9 mouse cellular contexts compared by ENCODE assay signal in genomic region chr4:141049476-141049835, GRCm38 (mm10). TPM values are rescaled to one million over a fixed set of nuclear protein-coding genes. Genes with fewer than 3 reads are reported as not detected.
DNase-seq lines count a peak whose midpoint lies in the region; ATAC-seq and TF ChIP-seq lines count a peak whose summit lies in the region.
"Had no signal": no experiment of that assay in that cellular context is flagged by ENCODE, and none has a peak within 500 bp of the region (broad histone marks: within the 10 kb centered on the region; RNA-seq: fewer than 3 reads in every experiment).

No protein-coding gene starts in this region.

- ATAC-seq in hindbrain, embryonic 13.5 days (ENCODE audit: low FRiP score): peak; percentile 43; the same call in 1 of the 2 replicates

- peak overlapping the region; percentile 40 for H3K4me2 ChIP-seq in hindbrain, embryonic 13.5 days
- H3K4me2 ChIP-seq: heart, embryonic 15.5 days had no signal

- H3K9me3 ChIP-seq in hindbrain, embryonic 13.5 days: no peaks in the 10 kb centered on the region
- no peaks in the 10 kb centered on the region for H3K9me3 ChIP-seq in heart, embryonic 10.5 days
- H3K9me3 ChIP-seq: heart, embryonic 15.5 days had no signal

- WGBS in hindbrain, embryonic 13.5 days: 12% methylated on average over 4 of the region's 4 CpGs
- WGBS in heart, embryonic 10.5 days: 57% methylated on average over 4 of the region's 4 CpGs

- H3K27ac ChIP-seq in left cerebral cortex, adult 2 months: peak overlapping the region; percentile 36; the same call in 1 of the 2 replicates
- peak overlapping the region; percentile 97 for H3K27ac ChIP-seq in hindbrain, embryonic 13.5 days
- H3K27ac ChIP-seq in heart, embryonic 10.5 days: no peak overlapping the region
- H3K27ac ChIP-seq: heart, embryonic 15.5 days had no signal

- no peak overlapping the region for H3K4me3 ChIP-seq in left cerebral cortex, adult 2 months
- peak overlapping the region; percentile 7; the same call in 1 of the 2 replicates for H3K4me3 ChIP-seq in hindbrain, embryonic 13.5 days
- no peak overlapping the region for H3K4me3 ChIP-seq in heart, embryonic 10.5 days
- H3K4me3 ChIP-seq: heart, embryonic 15.5 days had no signal

- peaks cover 15% of the 10 kb centered on the region for H3K36me3 ChIP-seq in hindbrain, embryonic 13.5 days
- H3K36me3 ChIP-seq in heart, embryonic 10.5 days: peaks cover 42% of the 10 kb centered on the region
- H3K36me3 ChIP-seq: heart, embryonic 15.5 days had no signal

- peaks cover 81% of the 10 kb centered on the region for H3K4me1 ChIP-seq in hindbrain, embryonic 13.5 days (replicated peaks)
- peaks cover 40% of the 10 kb centered on the region for H3K4me1 ChIP-seq in heart, embryonic 10.5 days

- H3K9ac ChIP-seq in hindbrain, embryonic 13.5 days: peak overlapping the region; percentile 70
- H3K9ac ChIP-seq: heart, embryonic 15.5 days had no signal

- intact Hi-C loops in left cerebral cortex, adult 2 months (cut with DNase I): no loop called here
- intact Hi-C loops in left cerebral cortex, postnatal 4 days (cut with DNase I): no loop called here

- DNase-seq in left cerebral cortex, adult 2 months (ENCODE audit: extremely low spot score in 1 of 2, low spot score in 2 of 2): peak in 1 of 2 experiments; percentile 60
- DNase-seq in left cerebral cortex, adult 8-10 months (ENCODE audit: low spot score in 2 of 2): no peak
- peak; percentile 49 for DNase-seq in left cerebral cortex, postnatal 4 days
- DNase-seq in right cerebral cortex, postnatal 14 days: peak; percentile 55
- no peak for DNase-seq in heart, embryonic 10.5 days (ENCODE audit: low spot score)
- DNase-seq in natural killer cell, adult 2 months (ENCODE audit: low spot score in 2 of 2): no peak
- no peak for DNase-seq in adrenal gland, postnatal 36 days

- H3K27me3 ChIP-seq in hindbrain, embryonic 13.5 days: no peaks in the 10 kb centered on the region
- no peaks in the 10 kb centered on the region for H3K27me3 ChIP-seq in heart, embryonic 10.5 days (ENCODE audit: insufficient read depth, poor library complexity, severe bottlenecking)
- H3K27me3 ChIP-seq: heart, embryonic 15.5 days had no signal

- no peak for TF ChIP-seq CTCF in left cerebral cortex, adult 2 months (IDR thresholded peaks at IDR 0.05)

RNA-seq across cellular contexts. Expression of gene Crocc, which starts 10.9 kb away (rescaled TPM):
- total RNA-seq in left cerebral cortex, adult 2 months (2021): 10 to 100 TPM; 68.1 to 71.3 TPM
- 10 to 100 TPM; 44.2 to 69.2 (median 54.3) TPM for total RNA-seq in left cerebral cortex, adult 8-10 months (2022)
- 6.0 and 6.2 TPM in 2 replicates for polyA plus RNA-seq in hindbrain, embryonic 13.5 days (2015; fragmentation: Nextera tagmentation; extraction: Ambion mirVana)
- 10 to 100 TPM; 36.7 to 37.2 TPM for total RNA-seq in left cerebral cortex, postnatal 4 days (2021)
- polyA plus RNA-seq in heart, embryonic 10.5 days (2016; fragmentation: Nextera tagmentation; extraction: Ambion mirVana): 4.7 and 6.4 TPM in 2 replicates
- total RNA-seq in adrenal gland, postnatal 36 days (2021): 1 to 10 TPM; 5.5 to 5.8 TPM

RNA-seq across cellular contexts. Expression of gene Necap2, which starts 28.7 kb away (rescaled TPM):
- 10 to 100 TPM; 44.9 to 45.9 TPM for total RNA-seq in left cerebral cortex, adult 2 months (2021)
- 10 to 100 TPM; 37.3 to 59.5 (median 44.3) TPM for total RNA-seq in left cerebral cortex, adult 8-10 months (2022)
- polyA plus RNA-seq in hindbrain, embryonic 13.5 days (2015; fragmentation: Nextera tagmentation; extraction: Ambion mirVana): 52.6 and 57.3 TPM in 2 replicates
- total RNA-seq in left cerebral cortex, postnatal 4 days (2021): 10 to 100 TPM; 36.6 to 41.4 TPM
- 41.9 and 53.4 TPM in 2 replicates for polyA plus RNA-seq in heart, embryonic 10.5 days (2016; fragmentation: Nextera tagmentation; extraction: Ambion mirVana)
- total RNA-seq in adrenal gland, postnatal 36 days (2021): 10 to 100 TPM; 61.4 to 61.9 TPM

RNA-seq across cellular contexts. Expression of gene Spata21, which starts 38.7 kb away (rescaled TPM):
- total RNA-seq in left cerebral cortex, adult 2 months (2021): under 1 TPM; 0.26 to 0.61 TPM
- total RNA-seq in left cerebral cortex, adult 8-10 months (2022): under 1 TPM; 0.24 to 0.30 (median 0.29) TPM
- polyA plus RNA-seq in hindbrain, embryonic 13.5 days (2015; fragmentation: Nextera tagmentation; extraction: Ambion mirVana): 0.17 and 0.40 TPM in 2 replicates
- under 1 TPM in 1 of 2 experiments, not detected in 1; 0.40 TPM for total RNA-seq in left cerebral cortex, postnatal 4 days (2021)
- polyA plus RNA-seq in heart, embryonic 10.5 days (2016; fragmentation: Nextera tagmentation; extraction: Ambion mirVana): 0.05 TPM in 1 of 2 replicates, not detected in the other
- not detected for total RNA-seq in adrenal gland, postnatal 36 days (2021)

RNA-seq across cellular contexts. Expression of gene Mfap2, which starts 39.2 kb away (rescaled TPM):
- 1 to 10 TPM; 4.8 to 4.9 TPM for total RNA-seq in left cerebral cortex, adult 2 months (2021)
- 1 to 10 TPM; 1.8 to 5.2 (median 3.3) TPM for total RNA-seq in left cerebral cortex, adult 8-10 months (2022)
- 198 and 227 TPM in 2 replicates for polyA plus RNA-seq in hindbrain, embryonic 13.5 days (2015; fragmentation: Nextera tagmentation; extraction: Ambion mirVana)
- total RNA-seq in left cerebral cortex, postnatal 4 days (2021): 10 to 100 TPM; 37.0 to 39.0 TPM
- polyA plus RNA-seq in heart, embryonic 10.5 days (2016; fragmentation: Nextera tagmentation; extraction: Ambion mirVana): 159 and 233 TPM in 2 replicates
- 10 to 100 TPM in 1 of 2 experiments, 1 to 10 TPM in 1; 8.4 to 10.5 TPM for total RNA-seq in adrenal gland, postnatal 36 days (2021)

Comparison
In these comparisons a context has a peak if more than half of its experiments do, and no peak if none do; other contexts are left out.
1. DNase-seq: peak in left cerebral cortex, postnatal 4 days (single experiment) and right cerebral cortex, postnatal 14 days (single experiment); none in left cerebral cortex, adult 8-10 months (0 of 2), heart, embryonic 10.5 days (single experiment), natural killer cell, adult 2 months (0 of 2) and adrenal gland, postnatal 36 days (0 of 2).
2. RNA of gene Crocc, which starts 10.9 kb away (total RNA-seq): 68.1 to 71.3 TPM in left cerebral cortex, adult 2 months, 44.2 to 69.2 TPM in left cerebral cortex, adult 8-10 months and 36.7 to 37.2 TPM in left cerebral cortex, postnatal 4 days; 5.5 to 5.8 TPM in adrenal gland, postnatal 36 days; every median in the first group is over 4 times any median in the second.